ENCODE assay signal across 20 mouse cellular contexts in the genomic region with DNA sequence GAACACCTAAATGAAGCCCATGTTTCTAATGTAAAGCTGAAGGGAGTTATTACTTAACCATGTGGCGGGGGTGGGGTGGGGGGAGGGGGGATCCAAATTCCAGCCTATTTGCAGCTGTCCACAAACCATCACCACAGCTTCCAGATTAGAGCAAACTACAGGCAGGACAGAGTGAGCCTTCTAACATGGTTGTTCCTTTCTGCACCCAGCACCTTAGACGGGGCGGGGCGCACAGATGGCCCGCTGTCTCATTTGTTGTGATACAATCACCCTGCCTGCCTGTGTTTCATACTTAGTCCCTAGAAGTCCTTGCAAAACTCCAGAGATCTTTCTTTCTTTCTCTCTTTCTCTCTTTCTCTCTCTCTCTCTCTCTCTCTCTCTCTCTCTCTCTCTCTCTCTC.
DNase-seq lines count a peak whose midpoint lies in the region; ATAC-seq lines count a peak whose summit lies in the region.
"Had no signal": no experiment of that assay in that cellular context is flagged by ENCODE, and none has a peak within 500 bp of the region (broad histone marks: within the 10 kb centered on the region; RNA-seq: fewer than 3 reads in every experiment).

No protein-coding gene starts in this region.

- H3K9me3 ChIP-seq in heart, embryonic 13.5 days: no peaks in the 10 kb centered on the region
- no peaks in the 10 kb centered on the region for H3K9me3 ChIP-seq in embryonic facial prominence, embryonic 10.5 days
- H3K9me3 ChIP-seq in limb, embryonic 11.5 days (ENCODE audit: control insufficient read depth, low read length): no peaks in the 10 kb centered on the region
- H3K9me3 ChIP-seq: embryonic facial prominence, embryonic 13.5 days; hindbrain, embryonic 12.5 days had no signal

- no peaks in the 10 kb centered on the region for H3K36me3 ChIP-seq in heart, embryonic 13.5 days
- no peaks in the 10 kb centered on the region for H3K36me3 ChIP-seq in embryonic facial prominence, embryonic 10.5 days (replicated peaks)
- H3K36me3 ChIP-seq in limb, embryonic 11.5 days (ENCODE audit: control insufficient read depth, insufficient read depth, low read length): no peaks in the 10 kb centered on the region
- H3K36me3 ChIP-seq: embryonic facial prominence, embryonic 13.5 days; hindbrain, embryonic 12.5 days had no signal

- H3K4me1 ChIP-seq in heart, embryonic 13.5 days: no peaks in the 10 kb centered on the region
- peaks cover 3% of the 10 kb centered on the region; the same call in 1 of the 2 replicates for H3K4me1 ChIP-seq in embryonic facial prominence, embryonic 10.5 days
- no peaks in the 10 kb centered on the region for H3K4me1 ChIP-seq in limb, embryonic 11.5 days (ENCODE audit: control insufficient read depth, insufficient read depth, low read length)
- H3K4me1 ChIP-seq: hindbrain, embryonic 12.5 days had no signal

- WGBS in heart, embryonic 13.5 days: 67% methylated on average over 5 of the region's 5 CpGs
- 89% methylated on average over 5 of the region's 5 CpGs for WGBS in embryonic facial prominence, embryonic 10.5 days
- WGBS in limb, embryonic 11.5 days: 83% methylated on average over 5 of the region's 5 CpGs

- intact Hi-C loops in heart, postnatal 10 days (cut with DNase I): no loop called here
- intact Hi-C loops in left cerebral cortex, postnatal 14 days (cut with DNase I): no loop called here

- H3K9ac ChIP-seq in heart, embryonic 13.5 days: no peak overlapping the region
- H3K9ac ChIP-seq in limb, embryonic 11.5 days (ENCODE audit: low read length): no peak overlapping the region
- H3K9ac ChIP-seq: embryonic facial prominence, embryonic 13.5 days; hindbrain, embryonic 12.5 days had no signal

- no peak for DNase-seq in heart, postnatal 10 days
- peak; percentile 12 for DNase-seq in embryonic facial prominence, embryonic 10.5 days (ENCODE audit: low spot score)
- no peak for DNase-seq in limb, embryonic 11.5 days (ENCODE audit: low spot score)
- DNase-seq in frontal cortex, postnatal 14 days (ENCODE audit: low spot score in 2 of 2): no peak
- no peak for DNase-seq in urinary bladder, adult 18-20 months (ENCODE audit: low spot score in 2 of 2)
- no peak for DNase-seq in left cerebral cortex, postnatal 14 days (ENCODE audit: low spot score in 2 of 2)
- DNase-seq: adrenal gland, adult 8-10 months; cerebellum, adult 11 months; cerebellum, adult 8-10 months; cerebellum, postnatal 14 days; gastrocnemius, postnatal 10 days; heart, adult 2 months; heart, postnatal 4 days had no signal

- no peak overlapping the region for H3K27ac ChIP-seq in heart, embryonic 13.5 days (replicated peaks)
- no peak overlapping the region for H3K27ac ChIP-seq in embryonic facial prominence, embryonic 10.5 days (replicated peaks)
- no peak overlapping the region for H3K27ac ChIP-seq in limb, embryonic 11.5 days (replicated peaks; ENCODE audit: low read depth, low read length)
- H3K27ac ChIP-seq: embryonic facial prominence, embryonic 13.5 days; heart, adult 2 months; hindbrain, embryonic 12.5 days had no signal

- no peaks in the 10 kb centered on the region for H3K27me3 ChIP-seq in heart, embryonic 13.5 days (replicated peaks)
- H3K27me3 ChIP-seq in embryonic facial prominence, embryonic 10.5 days (replicated peaks; ENCODE audit: low read depth, poor library complexity, severe bottlenecking): no peaks in the 10 kb centered on the region
- no peaks in the 10 kb centered on the region for H3K27me3 ChIP-seq in limb, embryonic 11.5 days (ENCODE audit: control insufficient read depth, insufficient read depth, low read length)
- H3K27me3 ChIP-seq: CH12.LX; embryonic facial prominence, embryonic 13.5 days; hindbrain, embryonic 12.5 days had no signal

- no peak overlapping the region for H3K4me3 ChIP-seq in heart, embryonic 13.5 days
- no peak overlapping the region for H3K4me3 ChIP-seq in embryonic facial prominence, embryonic 10.5 days
- H3K4me3 ChIP-seq in limb, embryonic 11.5 days (ENCODE audit: low read depth, low read length): no peak overlapping the region
- H3K4me3 ChIP-seq: embryonic facial prominence, embryonic 13.5 days; heart, adult 2 months; hindbrain, embryonic 12.5 days had no signal

- peak overlapping the region; percentile 43 for H3K4me2 ChIP-seq in heart, embryonic 13.5 days
- no peak overlapping the region for H3K4me2 ChIP-seq in limb, embryonic 11.5 days (ENCODE audit: low read depth, severe bottlenecking)
- H3K4me2 ChIP-seq: embryonic facial prominence, embryonic 13.5 days; heart, embryonic 11.5 days; hindbrain, embryonic 12.5 days had no signal

- ATAC-seq in heart, embryonic 13.5 days (ENCODE audit: extremely low read depth, insufficient number of reproducible peaks, low FRiP score, low TSS enrichment): no peak
- ATAC-seq in limb, embryonic 11.5 days (ENCODE audit: insufficient number of reproducible peaks, low FRiP score, low TSS enrichment, low read depth): peak; percentile 54; the same call in 1 of the 2 replicates
- ATAC-seq: forebrain, embryonic 14.5 days; hindbrain, embryonic 16.5 days had no signal
